Comparison of ENCODE assay signal across 8 mouse cellular contexts in the genomic region with DNA sequence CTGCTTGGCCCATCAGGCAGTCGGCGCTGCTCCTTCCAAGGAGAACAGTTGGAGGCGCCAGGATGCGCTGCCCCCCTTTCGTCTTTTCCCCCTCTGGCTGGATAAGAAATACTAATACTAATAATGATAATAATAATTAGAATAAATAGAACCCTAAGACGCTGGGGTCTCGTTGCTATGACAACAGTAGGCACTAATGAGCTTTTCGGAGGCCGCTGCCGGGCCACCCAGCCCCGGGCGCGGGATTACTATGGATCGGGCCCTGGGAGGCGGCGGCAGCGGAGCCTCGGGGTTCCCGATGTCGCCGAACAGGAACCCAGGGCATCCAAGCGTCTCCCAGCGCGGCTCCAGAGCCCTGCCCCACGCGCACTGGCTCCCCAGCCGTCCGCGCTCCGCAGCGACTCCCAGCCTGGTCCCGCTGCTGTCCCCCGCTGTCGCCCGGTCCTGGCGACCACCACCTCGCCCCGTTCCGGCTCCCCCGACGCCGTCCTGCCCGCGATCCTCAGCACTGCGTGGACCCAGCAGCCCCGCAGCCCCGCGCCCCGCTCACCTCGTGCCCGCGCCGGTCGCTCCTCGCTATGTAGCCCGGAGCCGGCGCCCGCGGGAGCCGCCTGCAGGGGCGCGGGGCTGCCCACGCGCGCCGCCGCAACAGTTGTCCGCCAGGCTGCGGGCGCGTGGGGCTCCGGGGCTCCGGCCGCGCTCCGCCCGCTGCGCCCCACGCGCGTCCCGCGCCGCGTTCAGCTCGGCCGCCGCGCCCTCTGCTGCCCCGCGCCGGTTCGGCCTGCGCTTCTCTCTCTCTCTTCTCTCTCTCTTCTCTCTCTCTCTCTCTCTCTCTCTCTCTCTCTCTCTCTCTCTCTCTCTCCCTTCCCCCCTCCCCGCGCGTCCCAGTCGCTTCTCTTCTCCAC. TPM values are rescaled to one million over a fixed set of nuclear protein-coding genes. Genes with fewer than 3 reads are reported as not detected.
DNase-seq lines count a peak whose midpoint lies in the region; ATAC-seq lines count a peak whose summit lies in the region.

No protein-coding gene starts in this region.

- H3K36me3 ChIP-seq in hindbrain, embryonic 11.5 days (ENCODE audit: control insufficient read depth, insufficient read depth, low read length) = no peaks in the 10 kb centered on the region
- no peaks in the 10 kb centered on the region for H3K36me3 ChIP-seq in liver, embryonic 16.5 days (ENCODE audit: control insufficient read depth, insufficient read depth)

- H3K27me3 ChIP-seq in hindbrain, embryonic 11.5 days (ENCODE audit: control insufficient read depth, insufficient read depth, low read length) = peaks cover 18% of the 10 kb centered on the region
- peaks cover 61% of the 10 kb centered on the region for H3K27me3 ChIP-seq in liver, embryonic 16.5 days (ENCODE audit: control insufficient read depth, insufficient read depth, low read depth, low read length)

- peak overlapping the region; percentile 60 for H3K4me3 ChIP-seq in hindbrain, embryonic 11.5 days (ENCODE audit: low read depth, low read length)
- H3K4me3 ChIP-seq in liver, embryonic 16.5 days (ENCODE audit: low read depth, low read length) = peak overlapping the region; percentile 29; the same call in 1 of the 2 replicates

- peak overlapping the region; percentile 99 for H3K4me2 ChIP-seq in hindbrain, embryonic 11.5 days (replicated peaks; ENCODE audit: low read depth, low read length)
- H3K4me2 ChIP-seq in liver, embryonic 16.5 days (ENCODE audit: low read depth, low read length) = peak overlapping the region; percentile 51

- peak; percentile 46 to 60 for DNase-seq in layer of hippocampus, postnatal 10 days (ENCODE audit: low spot score in 2 of 2)
- no peak for DNase-seq in layer of hippocampus, adult 11-12 months (ENCODE audit: low spot score)
- DNase-seq in embryo, embryonic 11 days = peak; percentile 61
- DNase-seq in hindbrain, embryonic 11.5 days (ENCODE audit: low spot score) = peak; percentile 56
- DNase-seq in T-cell, adult 2 months (ENCODE audit: low spot score) = no peak
- DNase-seq in lung, postnatal 14 days = no peak

- no peak; the same call in 1 of the 2 replicates for ATAC-seq in hindbrain, embryonic 11.5 days (ENCODE audit: low FRiP score)
- no peak for ATAC-seq in liver, embryonic 16.5 days (ENCODE audit: low read depth)
- no peak for ATAC-seq in CD4-positive, CD25-positive, alpha-beta regulatory T cell, adult 4 months

- peaks cover 15% of the 10 kb centered on the region for H3K4me1 ChIP-seq in hindbrain, embryonic 11.5 days (replicated peaks; ENCODE audit: control insufficient read depth, insufficient read depth, low read length)
- no peaks in the 10 kb centered on the region for H3K4me1 ChIP-seq in liver, embryonic 16.5 days (ENCODE audit: control insufficient read depth, low read depth, low read length)

- H3K9me3 ChIP-seq in hindbrain, embryonic 11.5 days (ENCODE audit: control insufficient read depth, low read length) = no peaks in the 10 kb centered on the region
- H3K9me3 ChIP-seq in liver, embryonic 16.5 days (replicated peaks; ENCODE audit: control insufficient read depth, low read length) = no peaks in the 10 kb centered on the region

- peak overlapping the region; percentile 71 for H3K9ac ChIP-seq in hindbrain, embryonic 11.5 days (ENCODE audit: low read depth, low read length)
- no peak overlapping the region for H3K9ac ChIP-seq in liver, embryonic 16.5 days (ENCODE audit: low read depth, low read length)

- under 1% methylated on average over 73 of the region's 99 CpGs for WGBS in hindbrain, embryonic 11.5 days
- 4% methylated on average over 50 of the region's 99 CpGs for WGBS in liver, embryonic 16.5 days (ENCODE audit: insufficient replicate concordance)

- no peak overlapping the region for H3K27ac ChIP-seq in hindbrain, embryonic 11.5 days (ENCODE audit: low read depth, low read length)
- H3K27ac ChIP-seq in liver, embryonic 16.5 days (ENCODE audit: low read length) = no peak overlapping the region

RNA-seq across cellular contexts. Expression of gene Shisal1, which starts 0.8 kb away (rescaled TPM):
- total RNA-seq in layer of hippocampus, postnatal 10 days (2021) = 10 to 100 TPM; 60.9 to 67.4 TPM
- 3.2 and 5.0 TPM in 2 replicates for polyA plus RNA-seq in hindbrain, embryonic 11.5 days (2014; fragmentation: Nextera tagmentation; extraction: Ambion mirVana)
- polyA plus RNA-seq in liver, embryonic 16.5 days (2015; fragmentation: Nextera tagmentation; extraction: Ambion mirVana) = 0.15 and 0.21 TPM in 2 replicates
- polyA plus RNA-seq in CD4-positive, CD25-positive, alpha-beta regulatory T cell, adult 4 months (2017; shearing (Covaris generic)) = not detected

Comparison
In these comparisons a context has a peak if more than half of its experiments do, and no peak if none do; other contexts are left out.
1. DNase-seq: peak in layer of hippocampus, postnatal 10 days (2 of 2), embryo, embryonic 11 days (single experiment) and hindbrain, embryonic 11.5 days (single experiment); none in layer of hippocampus, adult 11-12 months (single experiment), T-cell, adult 2 months (single experiment) and lung, postnatal 14 days (single experiment).